Mouse (Mus musculus) E14TG2a.4 (cell line): ENCODE results near the gene Thsd4.

ENCODE experiments used
- H3K27me3 ChIP-seq: 2 replicates; pipeline ENCODE4 v1.6.1; 2014; ENCODE audit warnings: low read length, control low read depth; ENCODE audit not compliant: insufficient read depth
- H3K36me3 ChIP-seq: 2 replicates; pipeline ENCODE4 v1.6.1; 2014; ENCODE audit warnings: low read length, control low read depth; ENCODE audit not compliant: insufficient read depth
- H3K4me1 ChIP-seq: replicated peaks from 2 replicates; pipeline ENCODE4 v1.6.1; 2014; ENCODE audit warnings: low read depth, low read length, control low read depth
- H3K4me3 ChIP-seq: replicated peaks from 2 replicates; pipeline ENCODE4 v1.5.1; 2014; ENCODE audit warnings: mild to moderate bottlenecking, low read length
- H3K9me3 ChIP-seq: 2 replicates; pipeline ENCODE4 v1.6.1; 2014; ENCODE audit warnings: low read length, control low read depth
- CTCF ChIP-seq: conservative IDR thresholded peaks from 2 replicates; pipeline ENCODE4 v1.5.1; 2014; ENCODE audit warnings: low read length
- NANOG ChIP-seq: IDR thresholded peaks from 2 replicates; pipeline ENCODE4 v1.6.1; 2014; ENCODE audit warnings: borderline replicate concordance, low read length, mixed read lengths
- POU5F1 ChIP-seq: IDR thresholded peaks from 2 replicates; pipeline ENCODE4 v1.6.1; 2014; ENCODE audit warnings: low read length, borderline replicate concordance

Thsd4 gene

GRCm38 (mm10) chr9:60262515-60263140 lies 259.2 kb downstream of the Thsd4 start:
- Histone ChIP-seq H3K27me3 (peaks cover 2% of the 10 kb centered on the region; the same call in 1 of the 2 replicates), H3K4me1 (peaks cover 10% of the 10 kb centered on the region), H3K4me3 (no peak overlapping the region), H3K9me3 (no peaks in the 10 kb centered on the region), H3K36me3 (no peaks in the 10 kb centered on the region)
- TF ChIP-seq NANOG (no peak), POU5F1 (no peak), CTCF (no peak)

DNA sequence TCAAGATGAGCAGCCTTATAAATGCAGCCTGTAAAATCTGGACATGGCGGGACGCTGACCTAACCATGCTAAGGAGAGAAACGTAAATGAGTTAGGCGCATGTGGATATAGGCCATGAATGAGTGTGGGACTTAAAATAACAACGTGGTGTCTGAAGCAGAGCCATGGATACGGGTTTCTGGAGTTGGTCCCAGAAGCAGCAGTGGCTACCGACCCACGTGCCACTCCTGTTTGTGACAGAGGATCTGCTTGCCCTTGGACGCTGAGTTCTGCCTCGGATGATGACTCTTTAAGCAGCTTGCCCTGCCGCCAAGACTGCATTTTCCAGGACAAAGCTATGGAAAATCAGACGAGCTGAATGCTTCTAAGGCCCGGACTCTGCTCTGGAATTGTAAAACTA lies 262.2 kb downstream of the Thsd4 start:
- no peaks in the 10 kb centered on the region for H3K9me3 ChIP-seq
- no peaks in the 10 kb centered on the region for H3K36me3 ChIP-seq
- TF ChIP-seq POU5F1: no peak
- TF ChIP-seq NANOG: no peak
- TF ChIP-seq CTCF: no peak
- H3K27me3 ChIP-seq: peaks cover 2% of the 10 kb centered on the region; the same call in 1 of the 2 replicates
- peak overlapping the region; percentile 10; the same call in 1 of the 2 replicates for H3K4me3 ChIP-seq
- H3K4me1 ChIP-seq: peaks cover 10% of the 10 kb centered on the region

DNA sequence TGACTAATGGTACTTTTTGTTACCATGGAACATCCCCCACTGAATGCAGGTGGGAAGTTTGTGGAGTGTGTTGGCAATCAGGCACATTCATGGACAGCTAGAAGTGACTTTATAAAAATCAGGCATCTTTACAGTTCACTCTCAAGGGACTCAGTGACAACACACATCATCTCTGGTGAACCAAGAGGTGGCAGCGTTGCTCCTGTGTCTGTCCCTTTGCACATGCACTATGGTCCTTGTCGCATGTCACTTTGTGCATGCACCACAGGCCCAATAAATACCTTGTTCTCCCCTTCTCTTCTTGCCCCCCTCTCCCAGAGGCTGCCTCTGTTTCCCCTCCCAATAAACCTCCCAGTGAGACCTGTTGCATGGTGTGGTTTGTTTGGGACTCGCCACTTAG lies 270.1 kb downstream of the Thsd4 start:
- TF ChIP-seq CTCF: no peak
- TF ChIP-seq NANOG: no peak
- TF ChIP-seq POU5F1: no peak
- no peak overlapping the region for H3K4me3 ChIP-seq
- H3K36me3 ChIP-seq: no peaks in the 10 kb centered on the region
- H3K27me3 ChIP-seq: no peaks in the 10 kb centered on the region
- H3K9me3 ChIP-seq: no peaks in the 10 kb centered on the region
- no peaks in the 10 kb centered on the region for H3K4me1 ChIP-seq

DNA sequence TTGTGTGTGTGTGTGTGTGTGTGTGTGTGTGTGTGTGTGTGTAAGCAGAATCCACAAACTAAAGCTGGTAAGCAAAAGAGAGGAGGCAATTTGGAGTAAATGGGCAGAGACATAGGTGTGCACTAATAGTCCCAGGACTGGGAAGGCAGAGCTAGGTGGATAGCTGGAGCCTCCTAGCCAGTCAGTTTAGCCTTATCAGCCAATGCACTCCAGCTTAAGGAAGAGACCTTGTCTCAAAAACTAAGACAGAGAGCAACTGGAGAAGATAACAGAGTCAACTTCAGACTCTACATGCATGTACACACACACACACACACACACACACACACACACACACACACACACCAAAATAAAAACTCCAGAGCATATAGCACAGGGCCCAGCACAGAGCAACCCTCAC lies 271.4 kb downstream of the Thsd4 start:
- TF ChIP-seq POU5F1 (no peak), NANOG (no peak), CTCF (no peak)
- Histone ChIP-seq H3K27me3 (no peaks in the 10 kb centered on the region), H3K4me3 (no peak overlapping the region), H3K9me3 (no peaks in the 10 kb centered on the region), H3K36me3 (no peaks in the 10 kb centered on the region), H3K4me1 (no peaks in the 10 kb centered on the region)

GRCm38 (mm10) chr9:60247998-60248397 lies 273.8 kb downstream of the Thsd4 start:
- no peak for TF ChIP-seq CTCF
- H3K27me3 ChIP-seq: no peaks in the 10 kb centered on the region
- H3K4me3 ChIP-seq: no peak overlapping the region
- H3K9me3 ChIP-seq: no peaks in the 10 kb centered on the region
- H3K4me1 ChIP-seq: no peaks in the 10 kb centered on the region
- no peaks in the 10 kb centered on the region for H3K36me3 ChIP-seq

- TF ChIP-seq CTCF (peak; percentile 87), POU5F1 (no peak)
- no peaks in the 10 kb centered on the region for H3K9me3 ChIP-seq
- H3K27me3 ChIP-seq: no peaks in the 10 kb centered on the region
- no peaks in the 10 kb centered on the region for H3K36me3 ChIP-seq
- no peaks in the 10 kb centered on the region for H3K4me1 ChIP-seq
- no peak overlapping the region for H3K4me3 ChIP-seq
These were observed 276.9 kb downstream of the Thsd4 start for GRCm38 (mm10) chr9:60244943-60245342.

DNA sequence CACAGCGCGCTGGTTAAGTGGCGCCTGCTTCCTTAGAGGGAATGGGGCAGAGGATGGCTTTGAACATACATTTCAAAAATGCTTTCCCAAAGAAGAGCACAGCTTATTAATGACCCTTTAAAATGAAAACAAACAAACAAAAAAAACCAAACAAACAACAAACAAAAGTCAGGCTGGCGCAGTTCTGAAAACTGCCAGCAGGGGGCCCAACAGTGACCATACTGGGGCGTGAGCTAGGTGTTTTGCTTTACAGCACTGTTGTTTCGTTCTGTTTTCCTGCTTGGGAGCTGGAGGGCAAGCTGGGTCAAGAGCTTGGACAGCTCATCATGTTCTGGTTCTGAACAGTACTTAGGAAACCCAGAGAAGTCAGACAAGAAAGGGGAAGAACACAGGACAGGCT lies 278.3 kb downstream of the Thsd4 start:
- peak; percentile 99 for TF ChIP-seq CTCF
- no peak for TF ChIP-seq NANOG
- H3K27me3 ChIP-seq: no peaks in the 10 kb centered on the region
- no peak overlapping the region for H3K4me3 ChIP-seq
- H3K36me3 ChIP-seq: no peaks in the 10 kb centered on the region
- no peaks in the 10 kb centered on the region for H3K4me1 ChIP-seq
- no peaks in the 10 kb centered on the region for H3K9me3 ChIP-seq

GRCm38 (mm10) chr9:60237667-60238066 lies 284.2 kb downstream of the Thsd4 start:
- Histone ChIP-seq H3K4me3 (no peak overlapping the region), H3K27me3 (peaks cover 6% of the 10 kb centered on the region), H3K9me3 (no peaks in the 10 kb centered on the region), H3K36me3 (no peaks in the 10 kb centered on the region), H3K4me1 (no peaks in the 10 kb centered on the region)
- TF ChIP-seq POU5F1 (no peak), CTCF (peak; percentile 26; the same call in 1 of the 2 replicates), NANOG (no peak)

DNA sequence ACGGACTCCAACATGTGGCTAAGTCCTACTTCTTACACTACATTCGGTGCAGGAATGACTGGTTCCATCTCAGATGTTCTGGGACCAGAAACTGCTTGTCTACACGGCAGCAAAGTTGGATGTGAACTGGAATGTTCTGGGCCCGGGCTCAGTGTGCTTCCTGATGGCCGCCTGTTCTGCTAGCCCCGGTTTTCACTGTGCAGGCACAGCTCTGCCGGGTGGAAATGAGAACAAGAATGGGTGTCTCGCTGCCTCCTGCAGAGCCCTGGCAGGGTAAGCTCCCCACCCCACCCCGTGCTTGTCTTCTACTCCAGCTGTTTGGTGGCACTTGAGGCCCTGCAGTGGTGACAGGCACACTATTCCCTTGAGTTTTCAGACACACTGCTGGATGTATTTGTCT lies 285.7 kb downstream of the Thsd4 start:
- Histone ChIP-seq H3K9me3 (no peaks in the 10 kb centered on the region), H3K27me3 (peaks cover 6% of the 10 kb centered on the region), H3K36me3 (no peaks in the 10 kb centered on the region), H3K4me3 (no peak overlapping the region), H3K4me1 (no peaks in the 10 kb centered on the region)
- TF ChIP-seq CTCF (no peak), POU5F1 (no peak), NANOG (no peak)
